Mouse (Mus musculus) liver, embryonic 15.5 days (tissue): ENCODE measurements at regions not wholly inside any gene's neighbourhood (a gene's known extent, or its start where the extent isn't known, plus 50 kb on each side); places are given as distances from the start of the nearest gene placed in this dataset.

Experiments
- ATAC-seq: fragments of 200-750 bp; cut with Nextera tagmentation; 2 replicates; pipeline ENCODE4 v1.8.0; 2017; ENCODE audit warnings: moderate number of reproducible peaks, mild to moderate bottlenecking, moderate library complexity; ENCODE audit not compliant: insufficient read depth
- H3K27ac ChIP-seq: fragments of 300-500 bp; sonication (generic); replicated peaks from 2 replicates; pipeline ENCODE4 v1.5.1; 2015; ENCODE audit warnings: mild to moderate bottlenecking, inconsistent platforms
- H3K27me3 ChIP-seq: fragments of 300-500 bp; sonication (generic); 2 replicates; pipeline ENCODE4 v1.6.1; 2015; ENCODE audit warnings: mild to moderate bottlenecking, inconsistent platforms
- H3K36me3 ChIP-seq: fragments of 300-500 bp; sonication (generic); replicated peaks from 2 replicates; pipeline ENCODE4 v1.6.1; 2015; ENCODE audit warnings: moderate library complexity, mild to moderate bottlenecking, inconsistent platforms
- H3K4me1 ChIP-seq: fragments of 300-500 bp; sonication (generic); replicated peaks from 2 replicates; pipeline ENCODE4 v1.6.1; 2015; ENCODE audit warnings: inconsistent platforms
- H3K4me2 ChIP-seq: fragments of 300-500 bp; sonication (generic); 2 replicates; pipeline ENCODE4 v1.6.1; 2015; ENCODE audit warnings: moderate library complexity, mild to moderate bottlenecking, inconsistent platforms
- H3K4me3 ChIP-seq: fragments of 300-500 bp; sonication (generic); replicated peaks from 2 replicates; pipeline ENCODE4 v1.5.1; 2015; ENCODE audit warnings: mild to moderate bottlenecking, inconsistent platforms
- H3K9ac ChIP-seq: fragments of 300-500 bp; sonication (generic); 2 replicates; pipeline ENCODE4 v1.6.1; 2015; ENCODE audit warnings: moderate library complexity, mild to moderate bottlenecking, inconsistent platforms
- H3K9me3 ChIP-seq: fragments of 300-500 bp; sonication (generic); replicated peaks from 2 replicates; pipeline ENCODE4 v1.6.1; 2016; ENCODE audit warnings: inconsistent platforms
- WGBS: fragments of 180-500 bp; shearing (Covaris S2); methylation state at CpG from one replicate; pipeline ENCODE4 v1.1.7; 2015; ENCODE audit warnings: mixed read lengths; ENCODE audit not compliant: insufficient replicate concordance; 5-methylcytosine and 5-hydroxymethylcytosine counted together

- ATAC-seq = no peak
Measured at GRCm38 (mm10) chr5:119310178-119310930, 360.1 kb upstream of the Tbx3 start.

GRCm38 (mm10) chr5:119312808-119313207, 357.7 kb upstream of the Tbx3 start:
- Histone ChIP-seq H3K4me1 (no peaks in the 10 kb centered on the region), H3K4me3 (no peak overlapping the region), H3K9ac (no peak overlapping the region), H3K9me3 (no peaks in the 10 kb centered on the region), H3K27me3 (no peaks in the 10 kb centered on the region), H3K4me2 (no peak overlapping the region), H3K27ac (no peak overlapping the region), H3K36me3 (no peaks in the 10 kb centered on the region)
- ATAC-seq = no peak
- 61% methylated on average over 14 of the region's 14 CpGs for WGBS

More at GRCm38 (mm10) chr5:119310178-119310930, 360.1 kb upstream of the Tbx3 start:
- Histone ChIP-seq H3K36me3 (no peaks in the 10 kb centered on the region), H3K4me2 (no peak overlapping the region), H3K27me3 (no peaks in the 10 kb centered on the region), H3K9ac (no peak overlapping the region), H3K4me1 (no peaks in the 10 kb centered on the region), H3K27ac (no peak overlapping the region), H3K4me3 (no peak overlapping the region), H3K9me3 (no peaks in the 10 kb centered on the region)
- 64% methylated on average over 11 of the region's 11 CpGs for WGBS

- H3K9me3 ChIP-seq = no peaks in the 10 kb centered on the region
- H3K4me3 ChIP-seq = no peak overlapping the region
- H3K27ac ChIP-seq = no peak overlapping the region
- no peak overlapping the region for H3K4me2 ChIP-seq
- no peaks in the 10 kb centered on the region for H3K36me3 ChIP-seq
- H3K9ac ChIP-seq = no peak overlapping the region
- ATAC-seq = no peak
- H3K4me1 ChIP-seq = no peaks in the 10 kb centered on the region
- WGBS = 74% methylated on average over 7 of the region's 7 CpGs
- H3K27me3 ChIP-seq = no peaks in the 10 kb centered on the region
Measured at GRCm38 (mm10) chr5:119315149-119315548, 355.3 kb upstream of the Tbx3 start.

GRCm38 (mm10) chr5:119317617-119318016, 352.9 kb upstream of the Tbx3 start:
- H3K4me1 ChIP-seq = 0 out of 2 replicates have a peak, but pooled peaks cover 3% of the 10 kb centered on the region
- WGBS = 65% methylated on average over 11 of the region's 11 CpGs
- H3K27ac ChIP-seq = no peak overlapping the region
- ATAC-seq = no peak
- no peaks in the 10 kb centered on the region for H3K9me3 ChIP-seq
- H3K9ac ChIP-seq = no peak overlapping the region
- no peak overlapping the region for H3K4me2 ChIP-seq
- no peaks in the 10 kb centered on the region for H3K27me3 ChIP-seq
- no peak overlapping the region for H3K4me3 ChIP-seq
- no peaks in the 10 kb centered on the region for H3K36me3 ChIP-seq

GRCm38 (mm10) chr5:119321368-119322144, 348.9 kb upstream of the Tbx3 start:
- no peak overlapping the region for H3K4me3 ChIP-seq
- H3K27ac ChIP-seq = no peak overlapping the region
- H3K4me1 ChIP-seq = peaks cover 5% of the 10 kb centered on the region; the same call in 1 of the 2 replicates
- no peak overlapping the region for H3K4me2 ChIP-seq
- 23% methylated on average over 10 of the region's 10 CpGs for WGBS
- H3K27me3 ChIP-seq = no peaks in the 10 kb centered on the region
- ATAC-seq = 0 out of 2 replicates have a peak, but pooled peaks have one; percentile 47
- no peak overlapping the region for H3K9ac ChIP-seq
- no peaks in the 10 kb centered on the region for H3K36me3 ChIP-seq
- H3K9me3 ChIP-seq = no peaks in the 10 kb centered on the region

GRCm38 (mm10) chr5:119322411-119322810, 348.1 kb upstream of the Tbx3 start:
- H3K27me3 ChIP-seq = no peaks in the 10 kb centered on the region
- no peak for ATAC-seq
- peaks cover 5% of the 10 kb centered on the region; the same call in 1 of the 2 replicates for H3K4me1 ChIP-seq
- 58% methylated on average over 13 of the region's 13 CpGs for WGBS
- no peak overlapping the region for H3K9ac ChIP-seq
- no peaks in the 10 kb centered on the region for H3K9me3 ChIP-seq
- no peaks in the 10 kb centered on the region for H3K36me3 ChIP-seq
- no peak overlapping the region for H3K27ac ChIP-seq
- H3K4me2 ChIP-seq = no peak overlapping the region
- H3K4me3 ChIP-seq = no peak overlapping the region

- 68% methylated on average over 13 of the region's 13 CpGs for WGBS
- no peak overlapping the region for H3K27ac ChIP-seq
Measured at GRCm38 (mm10) chr5:119325681-119326255, 344.7 kb upstream of the Tbx3 start.

GRCm38 (mm10) chr5:119326895-119327294, 343.6 kb upstream of the Tbx3 start:
- no peak overlapping the region for H3K27ac ChIP-seq
- peaks cover 10% of the 10 kb centered on the region; the same call in 1 of the 2 replicates for H3K4me1 ChIP-seq
- ATAC-seq = no peak
- H3K9ac ChIP-seq = no peak overlapping the region
- 61% methylated on average over 8 of the region's 8 CpGs for WGBS
- no peak overlapping the region for H3K4me2 ChIP-seq
- no peak overlapping the region for H3K4me3 ChIP-seq
- H3K9me3 ChIP-seq = no peaks in the 10 kb centered on the region
- no peaks in the 10 kb centered on the region for H3K27me3 ChIP-seq
- no peaks in the 10 kb centered on the region for H3K36me3 ChIP-seq

More at GRCm38 (mm10) chr5:119325681-119326255, 344.7 kb upstream of the Tbx3 start:
- no peak overlapping the region for H3K4me3 ChIP-seq
- H3K4me2 ChIP-seq = no peak overlapping the region
- peaks cover 5% of the 10 kb centered on the region; the same call in 1 of the 2 replicates for H3K4me1 ChIP-seq
- H3K9me3 ChIP-seq = no peaks in the 10 kb centered on the region
- H3K36me3 ChIP-seq = no peaks in the 10 kb centered on the region
- ATAC-seq = no peak
- H3K9ac ChIP-seq = no peak overlapping the region
- no peaks in the 10 kb centered on the region for H3K27me3 ChIP-seq

GRCm38 (mm10) chr5:119328971-119329370, 341.5 kb upstream of the Tbx3 start:
- H3K9me3 ChIP-seq = no peaks in the 10 kb centered on the region
- 58% methylated on average over 7 of the region's 7 CpGs for WGBS
- H3K27ac ChIP-seq = no peak overlapping the region
- no peak for ATAC-seq
- peaks cover 10% of the 10 kb centered on the region; the same call in 1 of the 2 replicates for H3K4me1 ChIP-seq
- H3K4me2 ChIP-seq = no peak overlapping the region
- H3K36me3 ChIP-seq = no peaks in the 10 kb centered on the region
- no peak overlapping the region for H3K9ac ChIP-seq
- no peak overlapping the region for H3K4me3 ChIP-seq
- H3K27me3 ChIP-seq = no peaks in the 10 kb centered on the region

- no peak for ATAC-seq
- 66% methylated on average over 10 of the region's 10 CpGs for WGBS
- Histone ChIP-seq H3K4me1 (peaks cover 9% of the 10 kb centered on the region; the same call in 1 of the 2 replicates), H3K27ac (no peak overlapping the region), H3K36me3 (no peaks in the 10 kb centered on the region), H3K9ac (no peak overlapping the region), H3K27me3 (no peaks in the 10 kb centered on the region), H3K4me3 (no peak overlapping the region), H3K9me3 (no peaks in the 10 kb centered on the region), H3K4me2 (no peak overlapping the region)
Measured at GRCm38 (mm10) chr5:119329371-119329770, 341.1 kb upstream of the Tbx3 start.

GRCm38 (mm10) chr5:119329860-119330259, 340.6 kb upstream of the Tbx3 start:
- no peaks in the 10 kb centered on the region for H3K9me3 ChIP-seq
- no peaks in the 10 kb centered on the region for H3K27me3 ChIP-seq
- H3K4me1 ChIP-seq = peaks cover 8% of the 10 kb centered on the region; the same call in 1 of the 2 replicates
- no peak overlapping the region for H3K9ac ChIP-seq
- WGBS = 52% methylated on average over 6 of the region's 6 CpGs
- ATAC-seq = no peak
- H3K4me2 ChIP-seq = no peak overlapping the region
- no peaks in the 10 kb centered on the region for H3K36me3 ChIP-seq
- no peak overlapping the region for H3K4me3 ChIP-seq
- no peak overlapping the region for H3K27ac ChIP-seq
